Mouse (Mus musculus): ENCODE measurements at regions not wholly inside any gene's neighbourhood (a gene's known extent, or its start where the extent isn't known, plus 50 kb on each side); places are given as distances from the start of the nearest gene placed in this dataset.

- no peak for ATAC-seq (ENCODE audit: low read depth)
Measured at GRCm38 (mm10) chr1:69349826-69350225, 242.0 kb upstream of the Erbb4 start.

GRCm38 (mm10) chr1:69342100-69342499, 234.2 kb upstream of the Erbb4 start:
- 69% methylated on average over 4 of the region's 4 CpGs for WGBS (ENCODE audit: insufficient replicate concordance)
- H3K27me3 ChIP-seq (ENCODE audit: control insufficient read depth, insufficient read depth, low read depth, low read length): no peaks in the 10 kb centered on the region
- H3K9me3 ChIP-seq (replicated peaks; ENCODE audit: control insufficient read depth, low read length): no peaks in the 10 kb centered on the region
- no peak overlapping the region for H3K27ac ChIP-seq (ENCODE audit: low read length)
- no peak overlapping the region for H3K4me2 ChIP-seq (ENCODE audit: low read depth, low read length)
- no peak overlapping the region for H3K9ac ChIP-seq (ENCODE audit: low read depth, low read length)
- H3K4me1 ChIP-seq (ENCODE audit: control insufficient read depth, low read depth, low read length): no peaks in the 10 kb centered on the region
- ATAC-seq (ENCODE audit: low read depth): no peak
- H3K4me3 ChIP-seq (ENCODE audit: low read depth, low read length): no peak overlapping the region
- H3K36me3 ChIP-seq (ENCODE audit: control insufficient read depth, insufficient read depth): no peaks in the 10 kb centered on the region

More at GRCm38 (mm10) chr1:69349826-69350225, 242.0 kb upstream of the Erbb4 start:
- Histone ChIP-seq H3K4me2 (ENCODE audit: low read depth, low read length) (no peak overlapping the region), H3K27me3 (ENCODE audit: control insufficient read depth, insufficient read depth, low read depth, low read length) (no peaks in the 10 kb centered on the region), H3K4me3 (ENCODE audit: low read depth, low read length) (no peak overlapping the region), H3K27ac (ENCODE audit: low read length) (no peak overlapping the region), H3K9ac (ENCODE audit: low read depth, low read length) (no peak overlapping the region), H3K4me1 (ENCODE audit: control insufficient read depth, low read depth, low read length) (no peaks in the 10 kb centered on the region), H3K36me3 (ENCODE audit: control insufficient read depth, insufficient read depth) (no peaks in the 10 kb centered on the region), H3K9me3 (replicated peaks; ENCODE audit: control insufficient read depth, low read length) (no peaks in the 10 kb centered on the region)
- WGBS (ENCODE audit: insufficient replicate concordance): 34% methylated on average over 6 of the region's 6 CpGs

- Histone ChIP-seq H3K27me3 (ENCODE audit: control insufficient read depth, insufficient read depth, low read depth, low read length) (no peaks in the 10 kb centered on the region), H3K27ac (ENCODE audit: low read length) (no peak overlapping the region), H3K4me3 (ENCODE audit: low read depth, low read length) (no peak overlapping the region), H3K9me3 (replicated peaks; ENCODE audit: control insufficient read depth, low read length) (no peaks in the 10 kb centered on the region), H3K36me3 (ENCODE audit: control insufficient read depth, insufficient read depth) (no peaks in the 10 kb centered on the region), H3K9ac (ENCODE audit: low read depth, low read length) (no peak overlapping the region), H3K4me2 (ENCODE audit: low read depth, low read length) (no peak overlapping the region), H3K4me1 (ENCODE audit: control insufficient read depth, low read depth, low read length) (no peaks in the 10 kb centered on the region)
- ATAC-seq (ENCODE audit: low read depth): no peak
- 80% methylated on average over 4 of the region's 4 CpGs for WGBS (ENCODE audit: insufficient replicate concordance)
Measured at GRCm38 (mm10) chr1:69340481-69340880, 232.6 kb upstream of the Erbb4 start.

- Histone ChIP-seq H3K27ac (ENCODE audit: low read length) (no peak overlapping the region), H3K4me1 (ENCODE audit: control insufficient read depth, low read depth, low read length) (no peaks in the 10 kb centered on the region), H3K4me2 (ENCODE audit: low read depth, low read length) (peak overlapping the region; percentile 8; the same call in 1 of the 2 replicates), H3K27me3 (ENCODE audit: control insufficient read depth, insufficient read depth, low read depth, low read length) (no peaks in the 10 kb centered on the region), H3K9ac (ENCODE audit: low read depth, low read length) (no peak overlapping the region), H3K9me3 (replicated peaks; ENCODE audit: control insufficient read depth, low read length) (no peaks in the 10 kb centered on the region), H3K4me3 (ENCODE audit: low read depth, low read length) (no peak overlapping the region), H3K36me3 (ENCODE audit: control insufficient read depth, insufficient read depth) (no peaks in the 10 kb centered on the region)
- 22% methylated on average over 11 of the region's 11 CpGs for WGBS (ENCODE audit: insufficient replicate concordance)
- no peak for ATAC-seq (ENCODE audit: low read depth)
Measured at GRCm38 (mm10) chr1:69331418-69332254, 223.8 kb upstream of the Erbb4 start.

- H3K4me2 ChIP-seq (ENCODE audit: low read depth, low read length): no peak overlapping the region
- no peak overlapping the region for H3K9ac ChIP-seq (ENCODE audit: low read depth, low read length)
- H3K4me1 ChIP-seq (ENCODE audit: control insufficient read depth, low read depth, low read length): no peaks in the 10 kb centered on the region
- no peak for ATAC-seq (ENCODE audit: low read depth)
- H3K9me3 ChIP-seq (replicated peaks; ENCODE audit: control insufficient read depth, low read length): no peaks in the 10 kb centered on the region
- no peaks in the 10 kb centered on the region for H3K27me3 ChIP-seq (ENCODE audit: control insufficient read depth, insufficient read depth, low read depth, low read length)
- H3K27ac ChIP-seq (ENCODE audit: low read length): no peak overlapping the region
- WGBS (ENCODE audit: insufficient replicate concordance): 43% methylated on average over 3 of the region's 3 CpGs
- H3K4me3 ChIP-seq (ENCODE audit: low read depth, low read length): no peak overlapping the region
- no peaks in the 10 kb centered on the region for H3K36me3 ChIP-seq (ENCODE audit: control insufficient read depth, insufficient read depth)
Measured at GRCm38 (mm10) chr1:69329399-69329798, 221.5 kb upstream of the Erbb4 start.

- no peak overlapping the region for H3K27ac ChIP-seq (ENCODE audit: low read length)
- H3K9ac ChIP-seq (ENCODE audit: low read depth, low read length): no peak overlapping the region
- H3K27me3 ChIP-seq (ENCODE audit: control insufficient read depth, insufficient read depth, low read depth, low read length): no peaks in the 10 kb centered on the region
- H3K4me1 ChIP-seq (ENCODE audit: control insufficient read depth, low read depth, low read length): no peaks in the 10 kb centered on the region
- H3K9me3 ChIP-seq (replicated peaks; ENCODE audit: control insufficient read depth, low read length): no peaks in the 10 kb centered on the region
- H3K4me3 ChIP-seq (ENCODE audit: low read depth, low read length): no peak overlapping the region
- WGBS (ENCODE audit: insufficient replicate concordance): 71% methylated on average over 8 of the region's 8 CpGs
- no peak overlapping the region for H3K4me2 ChIP-seq (ENCODE audit: low read depth, low read length)
- ATAC-seq (ENCODE audit: low read depth): no peak
- no peaks in the 10 kb centered on the region for H3K36me3 ChIP-seq (ENCODE audit: control insufficient read depth, insufficient read depth)
Measured at GRCm38 (mm10) chr1:69326711-69327110, 218.9 kb upstream of the Erbb4 start.

- H3K9ac ChIP-seq (ENCODE audit: low read depth, low read length): no peak overlapping the region
- no peaks in the 10 kb centered on the region for H3K9me3 ChIP-seq (replicated peaks; ENCODE audit: control insufficient read depth, low read length)
- H3K27ac ChIP-seq (ENCODE audit: low read length): no peak overlapping the region
- no peaks in the 10 kb centered on the region for H3K36me3 ChIP-seq (ENCODE audit: control insufficient read depth, insufficient read depth)
- no peak for ATAC-seq (ENCODE audit: low read depth)
- H3K27me3 ChIP-seq (ENCODE audit: control insufficient read depth, insufficient read depth, low read depth, low read length): no peaks in the 10 kb centered on the region
- no peak overlapping the region for H3K4me3 ChIP-seq (ENCODE audit: low read depth, low read length)
- 48% methylated on average over 3 of the region's 3 CpGs for WGBS (ENCODE audit: insufficient replicate concordance)
- H3K4me2 ChIP-seq (ENCODE audit: low read depth, low read length): no peak overlapping the region
- no peaks in the 10 kb centered on the region for H3K4me1 ChIP-seq (ENCODE audit: control insufficient read depth, low read depth, low read length)
Measured at GRCm38 (mm10) chr1:69319526-69319925, 211.7 kb upstream of the Erbb4 start.

GRCm38 (mm10) chr1:69296816-69297215, 189.0 kb upstream of the Erbb4 start:
- Histone ChIP-seq H3K9me3 (replicated peaks; ENCODE audit: control insufficient read depth, low read length) (no peaks in the 10 kb centered on the region), H3K4me3 (ENCODE audit: low read depth, low read length) (no peak overlapping the region), H3K36me3 (ENCODE audit: control insufficient read depth, insufficient read depth) (no peaks in the 10 kb centered on the region), H3K4me1 (ENCODE audit: control insufficient read depth, low read depth, low read length) (no peaks in the 10 kb centered on the region), H3K4me2 (ENCODE audit: low read depth, low read length) (no peak overlapping the region), H3K9ac (ENCODE audit: low read depth, low read length) (no peak overlapping the region), H3K27me3 (ENCODE audit: control insufficient read depth, insufficient read depth, low read depth, low read length) (no peaks in the 10 kb centered on the region), H3K27ac (ENCODE audit: low read length) (no peak overlapping the region)
- ATAC-seq (ENCODE audit: low read depth): no peak
- WGBS (ENCODE audit: insufficient replicate concordance): 53% methylated on average over 3 of the region's 3 CpGs

GRCm38 (mm10) chr1:69291329-69291728, 183.5 kb upstream of the Erbb4 start:
- no peak overlapping the region for H3K4me3 ChIP-seq (ENCODE audit: low read depth, low read length)
- no peak for ATAC-seq (ENCODE audit: low read depth)
- H3K27ac ChIP-seq (ENCODE audit: low read length): no peak overlapping the region
- no peak overlapping the region for H3K9ac ChIP-seq (ENCODE audit: low read depth, low read length)
- no peaks in the 10 kb centered on the region for H3K36me3 ChIP-seq (ENCODE audit: control insufficient read depth, insufficient read depth)
- H3K9me3 ChIP-seq (replicated peaks; ENCODE audit: control insufficient read depth, low read length): no peaks in the 10 kb centered on the region
- 47% methylated on average over 7 of the region's 7 CpGs for WGBS (ENCODE audit: insufficient replicate concordance)
- no peaks in the 10 kb centered on the region for H3K27me3 ChIP-seq (ENCODE audit: control insufficient read depth, insufficient read depth, low read depth, low read length)
- no peak overlapping the region for H3K4me2 ChIP-seq (ENCODE audit: low read depth, low read length)
- H3K4me1 ChIP-seq (ENCODE audit: control insufficient read depth, low read depth, low read length): no peaks in the 10 kb centered on the region
